Mouse (Mus musculus) layer of hippocampus, postnatal 10 days (tissue): ENCODE measurements at regions not wholly inside any gene's neighbourhood (a gene's known extent, or its start where the extent isn't known, plus 50 kb on each side); places are given as distances from the start of the nearest gene placed in this dataset.

ENCODE experiments used
- DNase-seq, 2 experiments: peaks; one replicate each; pipeline ENCODE4 v3.0.0; 2021; ENCODE audit warnings: low spot score in 2 of 2

- DNase-seq = no peak
Measured at GRCm38 (mm10) chr10:21446641-21447040, 69.5 kb downstream of the Aldh8a1 start.

DNA sequence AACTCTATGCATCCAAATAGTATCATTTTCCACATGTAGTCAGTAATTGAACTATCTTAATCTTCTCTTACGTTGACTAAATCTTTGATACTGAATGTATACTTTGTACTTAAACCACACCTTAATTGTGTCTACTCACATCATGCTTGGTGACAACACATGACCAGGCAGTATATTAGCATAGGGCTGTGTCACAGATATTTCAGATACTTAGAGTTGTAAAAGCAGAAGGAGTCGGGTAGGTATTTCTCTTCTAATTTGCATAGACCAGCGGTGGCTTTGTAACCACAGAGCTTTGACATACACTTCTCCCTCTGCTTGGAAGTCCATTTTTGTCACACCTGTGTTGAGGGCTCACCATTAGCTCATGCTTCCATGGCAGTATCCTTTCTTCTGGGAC, 71.0 kb downstream of the Aldh8a1 start:
- no peak for DNase-seq

DNA sequence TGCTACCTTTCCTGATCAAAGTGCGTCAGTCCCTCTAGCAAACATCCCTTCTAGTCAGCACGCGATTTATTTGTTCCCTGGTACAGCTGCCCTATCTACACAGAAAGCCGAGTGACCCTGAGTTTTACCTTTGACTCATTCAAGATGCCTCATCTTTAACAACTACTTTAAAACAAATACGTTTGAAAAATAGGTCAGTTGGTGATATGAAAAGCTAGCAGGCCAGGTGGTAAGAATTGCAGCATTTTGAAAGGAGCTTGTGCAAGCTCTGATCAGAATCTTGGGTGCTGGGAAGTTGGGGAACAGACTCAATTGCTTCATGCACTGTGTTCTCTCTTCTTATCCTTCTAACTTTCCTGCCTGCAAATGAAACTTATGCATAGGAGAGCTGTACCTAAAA, 71.9 kb downstream of the Aldh8a1 start:
- no peak for DNase-seq

DNA sequence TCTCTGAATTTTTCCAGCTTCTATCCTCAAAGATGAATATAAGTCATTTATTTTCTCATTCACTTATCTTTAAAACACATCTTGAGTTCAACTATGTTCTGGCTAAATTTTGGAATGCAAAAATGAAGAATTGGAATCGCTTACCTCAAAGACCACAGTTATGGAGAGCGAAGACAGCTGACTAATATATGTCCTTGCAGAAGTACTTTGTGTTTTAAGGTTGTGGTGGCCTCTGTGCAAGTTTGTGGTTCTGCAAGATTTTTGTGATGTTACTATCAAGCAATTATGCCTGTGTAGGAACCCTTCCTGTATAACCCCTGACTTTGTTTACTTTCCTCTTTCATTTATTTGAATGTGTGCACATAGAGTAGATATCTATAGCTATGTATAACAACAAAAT, 75.5 kb downstream of the Aldh8a1 start:
- DNase-seq = no peak

DNA sequence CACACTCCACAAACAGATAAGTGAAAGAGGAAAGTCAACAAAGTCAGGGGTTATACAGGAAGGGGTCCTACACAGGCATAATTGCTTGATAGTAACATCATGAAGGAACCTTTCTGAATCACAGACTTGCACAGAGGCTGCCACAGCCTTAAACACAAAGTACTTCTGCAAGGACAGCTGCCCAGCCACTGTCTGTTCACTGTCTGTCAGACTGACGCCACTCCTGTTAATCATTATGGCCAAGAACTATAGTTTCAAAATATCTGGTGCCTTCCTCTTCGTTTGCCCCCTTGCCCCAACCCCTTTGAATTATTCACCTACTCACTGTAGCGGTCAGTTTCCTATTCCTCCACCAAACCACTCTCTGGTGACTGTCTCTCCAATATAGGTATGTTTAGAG, 76.4 kb downstream of the Aldh8a1 start:
- DNase-seq = no peak

GRCm38 (mm10) chr10:21454153-21454552, 77.1 kb downstream of the Aldh8a1 start:
- no peak for DNase-seq

GRCm38 (mm10) chr10:21454757-21455156, 77.7 kb downstream of the Aldh8a1 start:
- DNase-seq = no peak

GRCm38 (mm10) chr10:21455863-21456262, 78.8 kb downstream of the Aldh8a1 start:
- no peak for DNase-seq

DNA sequence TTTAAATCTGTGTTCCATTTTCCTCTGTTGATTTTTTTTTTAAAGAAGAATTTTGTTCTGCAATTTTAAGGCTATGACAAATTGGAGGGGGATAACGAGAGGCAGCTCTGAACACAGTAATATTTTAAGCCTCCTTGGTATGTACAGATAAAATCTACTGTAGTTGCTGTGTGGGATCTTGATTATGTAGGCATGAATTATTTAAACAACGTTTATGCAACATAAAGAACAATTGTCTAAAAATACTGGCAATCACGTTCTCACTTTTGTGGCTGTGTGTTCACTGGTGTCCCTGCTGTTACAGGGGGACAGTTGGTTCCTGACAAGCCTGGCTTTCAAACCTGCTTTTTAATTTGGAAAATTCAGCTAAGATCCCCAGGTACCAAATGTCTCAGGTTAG, 79.3 kb downstream of the Aldh8a1 start:
- no peak for DNase-seq

- DNase-seq = no peak
Measured at GRCm38 (mm10) chr10:21456991-21457390, 79.9 kb downstream of the Aldh8a1 start.

- DNase-seq = no peak
Measured at GRCm38 (mm10) chr10:21458608-21459007, 81.5 kb downstream of the Aldh8a1 start.

GRCm38 (mm10) chr10:21460062-21460461, 83.0 kb downstream of the Aldh8a1 start:
- no peak for DNase-seq

DNA sequence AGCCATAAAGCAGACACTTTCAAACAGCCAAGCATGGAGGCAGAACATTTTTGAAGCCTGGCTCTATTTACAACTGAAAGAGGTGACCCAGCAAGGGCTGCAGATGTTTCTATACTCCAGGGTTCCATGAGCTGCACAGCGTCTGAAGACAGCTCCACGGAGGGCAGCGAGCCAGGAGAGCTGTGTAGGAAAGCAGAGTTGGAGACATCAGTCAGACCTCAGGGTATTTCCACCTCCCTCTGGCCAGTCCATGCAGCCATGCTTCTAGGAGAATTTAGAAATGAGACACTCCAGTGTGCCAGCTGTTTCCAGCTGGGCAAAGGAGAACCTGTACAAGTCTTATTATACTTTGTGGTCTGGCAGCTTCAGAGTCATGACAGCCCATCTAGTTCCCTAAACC, 85.8 kb downstream of the Aldh8a1 start:
- no peak for DNase-seq

GRCm38 (mm10) chr10:21465362-21465761, 88.3 kb downstream of the Aldh8a1 start:
- peak; percentile 92 for DNase-seq

DNA sequence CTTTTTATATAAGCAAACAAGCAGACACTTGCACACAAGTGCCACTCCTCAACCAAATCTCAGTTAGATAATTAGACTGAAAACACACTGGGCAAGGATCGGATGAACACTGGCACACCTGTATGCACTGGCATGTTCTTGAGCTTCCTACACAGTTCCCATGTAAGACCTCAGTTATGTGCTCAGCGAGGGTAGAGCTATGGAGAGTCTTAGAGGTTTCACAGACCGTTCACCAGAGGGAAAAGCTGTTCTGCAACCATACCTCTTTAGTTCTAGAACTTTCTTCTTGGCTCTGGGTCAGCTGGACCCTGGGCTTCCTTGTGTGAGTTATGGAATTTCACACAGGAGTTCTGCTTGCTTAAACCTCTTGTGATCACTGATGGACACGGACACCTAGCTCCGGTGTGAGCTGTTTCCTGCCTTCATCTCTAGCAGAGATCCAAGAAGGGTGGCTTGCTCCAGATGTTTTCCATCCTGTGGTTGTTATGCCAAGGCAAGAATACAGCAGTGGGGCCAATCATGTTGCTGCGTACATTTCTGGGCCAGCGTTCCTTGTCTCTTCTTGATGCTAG, 88.8 kb downstream of the Aldh8a1 start:
- DNase-seq = no peak

DNA sequence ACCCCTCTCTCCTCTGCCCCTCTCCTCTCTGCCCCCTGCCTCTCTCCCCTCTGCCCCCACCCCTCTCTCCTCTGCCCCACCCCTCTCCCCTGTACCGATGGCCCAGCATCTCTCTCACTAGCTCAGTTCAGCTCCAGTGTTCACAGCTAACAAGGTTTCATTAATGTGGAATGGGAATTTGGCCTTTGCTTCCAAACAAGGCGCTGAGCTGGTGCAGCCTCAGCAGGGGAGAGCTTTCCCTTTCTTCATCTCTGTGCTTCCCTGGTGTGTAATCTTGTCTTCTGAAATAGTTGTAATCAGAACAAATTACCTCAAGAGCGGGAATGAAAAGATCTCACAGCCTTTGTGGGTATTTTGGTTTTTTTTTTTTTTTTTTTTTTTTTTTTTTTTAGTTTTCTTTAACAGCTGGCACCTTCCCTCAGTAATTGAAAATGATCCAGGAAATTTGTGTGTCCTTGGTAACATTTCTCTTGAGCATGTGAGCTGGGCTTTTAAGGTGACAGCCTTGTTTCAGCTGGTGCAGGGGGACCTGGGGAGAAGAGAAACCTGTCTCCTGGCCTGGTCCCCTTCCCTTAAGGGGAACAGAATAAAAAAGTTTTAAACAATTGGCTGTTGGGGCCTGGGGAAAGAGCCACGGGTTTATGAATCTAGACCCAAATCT, 90.5 kb downstream of the Aldh8a1 start:
- no peak for DNase-seq

DNA sequence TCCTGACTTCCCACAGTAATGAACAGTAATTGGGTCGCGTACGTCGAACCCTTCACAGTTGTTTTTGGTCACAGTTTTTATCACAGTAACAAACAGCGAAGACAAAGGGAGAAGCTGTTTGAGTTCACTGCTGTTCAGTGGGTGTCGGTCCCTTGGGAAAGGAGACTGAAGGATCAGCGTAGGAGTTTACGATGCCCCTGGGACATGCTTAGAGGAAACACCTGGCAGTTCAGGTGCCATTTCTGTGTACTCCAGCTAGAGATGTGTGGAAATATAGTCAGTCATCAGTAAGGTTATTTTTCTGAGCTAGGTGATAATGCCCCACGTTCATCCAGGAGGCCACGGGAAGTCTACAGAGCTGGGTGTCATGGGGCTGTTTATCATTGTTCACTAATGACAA, 91.3 kb downstream of the Aldh8a1 start:
- no peak for DNase-seq

- DNase-seq = no peak
Measured at GRCm38 (mm10) chr10:21469961-21470360, 92.9 kb downstream of the Aldh8a1 start.

DNA sequence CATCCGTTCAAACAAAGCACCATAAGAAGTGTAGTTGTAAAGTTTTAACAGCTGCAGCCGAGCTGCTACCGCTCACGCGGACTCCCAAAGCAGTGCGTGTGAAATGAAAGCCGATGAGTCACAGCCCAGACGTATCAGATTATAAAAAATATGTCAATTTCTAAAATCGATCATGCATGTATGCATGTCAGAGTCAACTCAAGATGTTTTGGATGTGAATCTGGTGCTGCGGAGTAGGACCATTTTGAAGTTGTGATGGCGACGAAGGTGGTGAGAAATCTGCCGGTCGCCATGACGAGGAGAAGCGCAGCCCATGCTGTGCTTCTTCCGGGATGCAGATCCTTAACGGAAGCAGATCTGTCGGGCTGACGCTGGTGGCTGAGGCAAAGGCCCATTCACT, 93.5 kb downstream of the Aldh8a1 start:
- peak; percentile 26 to 31 for DNase-seq

DNA sequence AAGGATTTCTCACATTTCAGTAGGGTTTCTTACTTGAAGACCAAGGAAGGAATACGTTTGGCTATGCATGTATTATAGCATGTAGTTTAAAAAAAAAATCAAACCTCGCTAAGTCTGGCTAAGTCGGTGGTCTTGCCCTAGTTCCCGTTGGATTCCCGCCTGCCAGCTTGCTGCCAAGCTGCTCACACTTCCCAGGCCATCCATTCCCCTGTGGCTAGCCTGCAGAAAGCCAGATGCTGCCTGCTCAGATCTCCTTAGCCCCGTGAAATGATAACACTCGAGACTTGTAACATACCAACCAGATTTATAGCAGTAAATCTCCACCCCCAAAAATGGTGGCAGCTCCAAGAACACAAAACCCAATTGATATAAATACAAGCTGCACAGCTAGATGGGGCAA, 97.2 kb downstream of the Aldh8a1 start:
- DNase-seq = no peak

DNA sequence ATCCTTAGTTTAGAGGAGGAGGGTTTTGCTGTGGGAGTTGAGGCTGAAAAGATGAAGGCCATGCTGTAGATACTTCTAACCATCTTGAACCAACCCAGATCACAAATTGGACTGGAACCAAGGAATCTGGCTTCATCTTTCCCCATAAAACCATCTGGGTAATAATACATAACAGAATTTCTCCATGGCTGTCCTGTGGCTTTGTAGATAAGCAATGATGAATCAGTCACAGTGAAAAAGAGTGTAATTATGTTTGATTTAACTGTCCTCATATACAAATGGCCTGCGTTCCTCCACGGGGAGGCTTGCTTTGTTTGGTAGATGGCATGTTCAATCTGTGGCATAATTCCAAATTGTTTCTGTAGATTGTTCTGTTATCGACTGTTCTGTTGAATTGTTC, 100.9 kb downstream of the Aldh8a1 start:
- no peak for DNase-seq

DNA sequence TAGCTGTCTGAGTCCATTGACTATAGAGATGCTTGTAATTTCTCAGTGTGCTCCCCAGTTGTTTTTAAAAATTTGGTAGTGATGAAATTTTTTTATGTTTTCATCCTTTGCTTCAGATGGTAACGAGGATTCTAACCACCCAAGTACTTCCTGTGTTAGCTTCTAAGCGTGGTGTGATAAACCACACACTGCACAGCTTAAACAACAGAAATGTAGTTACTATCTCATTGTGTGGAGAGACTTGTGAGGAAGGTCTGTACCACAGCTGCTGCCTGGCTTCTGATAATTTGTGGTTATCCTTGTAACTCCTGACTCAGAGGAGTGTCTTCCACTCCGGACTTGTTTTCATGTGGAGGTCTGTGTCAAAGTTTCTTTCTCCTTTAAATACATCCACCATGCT, 102.3 kb downstream of the Aldh8a1 start:
- no peak for DNase-seq

- DNase-seq = no peak
Measured at GRCm38 (mm10) chr10:21481255-21481654, 104.2 kb downstream of the Aldh8a1 start.
